Mouse (Mus musculus): Measurements from ENCODE around the gene Kcnab2.

Kcnab2 gene

DNA sequence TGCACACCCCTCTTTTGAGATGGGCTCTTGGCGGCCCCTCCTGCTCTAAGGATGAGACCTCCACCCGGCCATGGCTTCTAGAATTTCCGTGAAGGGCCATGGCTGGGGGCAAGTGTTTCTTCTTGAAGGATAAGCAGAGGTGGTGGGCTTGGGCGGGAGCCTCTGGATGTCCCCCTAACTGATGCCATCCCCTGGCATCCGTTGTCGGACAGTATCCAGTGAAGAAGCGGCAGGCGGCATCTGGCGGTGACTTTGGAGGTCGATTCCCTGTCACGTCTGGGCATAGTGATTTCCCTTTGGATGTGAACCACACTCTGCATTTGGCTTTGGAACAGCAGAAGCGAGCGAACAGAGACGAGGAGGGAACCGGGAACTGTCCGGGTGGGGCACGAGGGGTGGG, 85.0 kb downstream of the Kcnab2 start:
- in situ Hi-C loops (cut with MboI, MseI), result no loop called here

DNA sequence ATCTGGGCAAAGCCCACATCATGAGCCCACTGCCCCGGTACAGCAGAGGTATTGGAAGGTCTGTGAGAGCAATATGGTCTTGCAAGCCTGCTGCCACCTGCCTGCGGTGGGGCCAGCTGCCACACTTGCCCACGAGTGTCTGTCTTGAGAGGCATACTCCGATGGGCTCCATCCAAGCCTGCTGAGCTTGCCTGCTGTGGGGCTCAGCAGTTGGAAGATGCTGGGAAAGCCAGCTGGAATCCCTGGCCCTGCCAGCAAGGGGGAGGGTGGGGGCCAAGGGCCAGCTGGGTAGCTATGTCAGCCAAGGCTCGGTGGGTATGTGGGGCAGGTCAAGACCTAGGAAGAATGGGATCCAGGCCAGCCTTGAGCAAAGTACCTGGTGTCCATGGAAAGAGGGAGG, 85.5 kb downstream of the Kcnab2 start:
- in situ Hi-C loops (cut with MboI, MseI), result no loop called here

DNA sequence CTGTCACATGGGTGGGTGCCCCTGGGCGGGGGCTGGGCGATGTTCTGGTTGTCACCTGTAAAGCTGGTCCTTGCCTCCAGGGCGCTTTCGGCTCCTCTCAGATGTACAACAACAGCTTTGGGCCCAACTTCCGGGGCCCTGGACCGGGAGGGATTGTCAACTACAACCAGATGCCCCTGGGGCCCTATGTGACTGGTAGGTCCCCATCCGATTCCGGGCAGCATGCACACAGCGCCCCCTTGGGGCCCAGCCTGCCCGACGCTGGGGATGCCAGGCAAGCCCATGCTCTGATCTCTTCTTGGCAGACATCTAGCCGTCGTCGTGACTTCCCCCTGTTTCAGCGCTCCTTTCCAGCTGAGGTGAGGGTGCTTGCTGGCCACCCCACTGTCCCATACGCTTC, 92.0 kb downstream of the Kcnab2 start:
- in situ Hi-C loops (cut with MboI, MseI), result no loop called here

DNA sequence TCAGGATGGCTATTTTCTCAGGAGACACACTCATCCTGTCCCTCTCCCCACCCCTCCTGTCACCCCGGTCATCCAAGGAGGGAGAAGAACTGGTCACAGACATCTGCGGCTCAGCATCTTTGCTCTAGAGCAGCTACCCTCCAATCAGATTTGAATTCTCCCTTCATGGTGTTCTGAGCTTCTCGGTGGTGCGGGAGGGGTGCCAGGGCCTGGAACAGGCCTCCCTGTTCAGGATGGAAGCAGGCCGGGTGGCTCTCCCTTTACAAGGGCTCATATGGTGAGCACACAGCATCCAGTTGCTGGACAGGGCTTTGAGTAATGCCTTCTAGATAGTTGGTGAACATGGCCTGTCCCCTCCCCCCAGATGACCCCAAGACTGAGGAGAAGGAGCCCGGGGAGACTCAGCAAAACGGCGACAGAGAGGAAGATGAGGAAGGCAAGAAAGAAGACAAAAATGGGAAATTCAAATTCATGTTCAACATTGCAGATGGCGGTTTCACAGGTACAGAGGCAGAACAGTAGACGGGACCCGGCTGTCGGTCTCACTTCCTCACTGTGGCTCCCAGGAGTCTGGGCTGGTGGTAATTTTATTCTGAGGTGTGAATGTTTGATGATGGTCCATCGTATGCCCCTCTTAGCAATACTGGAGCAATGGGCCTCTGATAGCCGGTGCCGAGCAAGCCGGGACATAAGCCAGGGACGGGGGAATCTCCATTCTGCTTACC, 95.0 kb downstream of the Kcnab2 start:
- in situ Hi-C loops (cut with MboI, MseI), result no loop called here

DNA sequence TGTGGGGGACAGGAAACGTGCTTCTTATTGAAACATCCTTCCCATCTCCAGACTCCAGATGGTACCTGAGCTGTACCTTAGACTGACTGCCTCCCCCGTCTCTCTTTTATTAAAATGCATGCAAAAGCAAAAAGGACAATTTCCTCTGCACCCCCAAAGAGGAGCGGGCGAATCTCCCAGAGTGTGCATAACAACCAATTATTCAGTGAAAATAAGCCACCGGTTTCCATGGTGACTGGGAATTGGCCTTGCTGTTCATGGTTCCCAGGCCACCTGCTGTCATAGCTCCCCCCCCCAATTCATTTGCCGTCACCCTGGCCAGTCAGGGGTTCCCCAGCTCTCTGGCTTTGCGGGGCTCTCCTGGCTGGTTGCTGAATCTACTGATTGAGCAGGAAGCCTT, 112.4 kb downstream of the Kcnab2 start:
- in situ Hi-C loops (cut with MboI, MseI), result no loop called here

DNA sequence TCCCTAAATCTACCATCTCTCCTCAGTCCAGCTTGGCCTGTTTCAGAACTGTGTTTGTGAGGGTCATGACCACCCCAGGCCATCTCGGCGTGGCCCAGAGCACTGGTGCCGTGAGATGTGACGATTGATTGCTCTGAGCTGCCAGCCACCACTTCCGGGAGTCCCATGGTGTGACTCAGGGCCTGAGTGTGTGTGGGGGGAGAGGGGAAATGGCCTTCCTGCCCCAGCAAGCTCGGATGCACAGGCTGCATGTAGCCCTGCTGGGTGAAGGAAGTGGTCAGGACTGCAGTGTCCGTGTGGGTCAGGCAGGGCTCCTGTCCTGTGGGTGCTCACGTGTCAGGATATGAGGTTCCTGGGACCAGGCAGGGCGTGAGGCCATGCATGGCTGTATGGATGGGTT, 115.5 kb downstream of the Kcnab2 start:
- in situ Hi-C loops (cut with MboI, MseI), result no loop called here

DNA sequence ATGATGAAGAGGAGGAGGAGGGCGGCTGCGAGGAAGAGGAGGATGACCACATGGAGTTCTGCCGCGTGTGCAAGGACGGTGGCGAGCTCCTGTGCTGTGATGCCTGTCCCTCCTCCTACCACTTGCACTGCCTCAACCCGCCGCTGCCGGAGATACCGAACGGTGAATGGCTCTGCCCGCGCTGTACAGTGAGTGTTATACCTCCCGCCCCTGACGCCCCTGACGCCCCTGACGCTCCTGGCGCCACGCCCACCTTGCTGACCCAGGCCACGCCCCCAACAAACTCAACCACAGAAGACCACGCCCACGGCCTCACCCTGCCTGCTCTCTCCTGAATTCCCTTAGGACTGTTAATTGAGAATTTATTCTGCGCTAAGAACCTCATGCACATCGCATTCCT, 116.8 kb downstream of the Kcnab2 start:
- in situ Hi-C loops (cut with MboI, MseI), result no loop called here

DNA sequence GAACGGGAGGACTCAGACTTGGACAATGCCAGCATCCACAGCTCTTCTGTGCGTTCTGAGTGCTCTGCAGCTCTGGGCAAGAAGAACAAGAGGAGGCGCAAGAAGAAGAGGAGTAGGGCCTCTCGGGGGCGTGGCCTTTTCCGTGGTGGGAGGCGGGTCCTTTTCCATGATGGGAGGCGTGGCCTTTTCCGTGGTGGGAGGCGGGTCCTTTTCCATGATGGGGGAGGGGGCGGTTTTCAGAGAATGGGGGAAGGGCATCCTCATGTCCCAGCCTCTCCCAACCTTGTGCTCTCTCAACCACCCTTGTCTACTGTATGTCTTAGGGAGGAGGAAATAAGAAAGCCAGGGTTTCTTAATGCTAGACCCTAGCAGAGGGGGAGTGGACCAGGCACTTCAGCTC, 118.0 kb downstream of the Kcnab2 start:
- in situ Hi-C loops (cut with MboI, MseI), result no loop called here

DNA sequence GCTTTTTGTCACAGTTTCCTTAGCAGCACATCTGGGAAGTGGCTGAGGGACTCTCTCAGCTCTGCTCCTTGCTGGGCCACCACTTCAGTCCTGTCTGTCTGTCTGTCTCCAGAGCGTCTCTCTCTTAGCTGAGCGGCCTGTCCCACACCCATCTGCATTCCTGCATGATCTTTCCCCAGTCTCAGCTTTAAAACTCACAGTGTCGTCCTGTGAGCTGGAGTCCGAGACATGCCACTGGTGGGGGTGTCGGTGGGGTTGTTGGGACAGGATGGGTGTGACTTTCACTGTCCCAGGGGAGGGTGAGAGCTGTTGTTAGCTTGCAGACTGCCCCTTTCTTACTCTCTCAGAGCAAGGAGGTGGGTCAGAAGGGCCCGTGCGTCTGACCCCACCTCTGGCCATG, 122.0 kb downstream of the Kcnab2 start:
- in situ Hi-C loops (cut with MboI, MseI), result no loop called here

DNA sequence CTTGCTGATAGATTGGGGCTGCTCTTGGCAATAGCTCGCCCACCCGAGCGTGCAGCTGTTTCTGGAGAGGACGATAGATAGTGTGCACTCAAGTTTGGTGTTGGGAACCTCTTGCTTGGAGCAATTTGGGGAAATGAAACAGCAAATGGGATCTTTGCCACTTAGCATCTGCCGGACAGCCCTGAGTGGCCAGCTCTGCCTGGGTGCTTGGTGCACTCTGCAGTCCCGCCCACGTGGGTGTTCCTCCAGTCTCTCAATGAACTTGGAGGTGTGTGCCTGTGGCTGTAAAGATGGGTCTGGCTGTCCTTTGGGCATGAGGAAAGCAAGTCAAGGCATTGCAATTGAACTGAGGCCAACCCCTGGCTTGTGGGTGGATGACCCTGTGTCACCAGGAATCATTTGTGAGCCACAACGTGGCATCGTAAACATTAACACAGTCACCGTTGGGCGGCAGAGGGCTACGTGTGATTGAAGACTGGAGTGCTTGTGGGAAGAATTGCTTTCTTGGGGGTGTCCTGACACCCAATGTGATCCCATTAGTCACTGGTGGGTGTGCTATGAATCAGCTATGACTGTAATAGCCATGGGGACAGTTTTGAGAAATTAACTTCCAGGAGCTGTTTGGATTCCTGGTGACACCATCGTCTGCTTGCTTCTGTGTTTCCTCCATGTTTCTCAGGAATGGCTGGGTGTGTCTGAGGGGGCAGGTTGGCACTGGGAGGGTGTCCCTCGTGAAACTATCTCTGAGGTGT, 123.6 kb downstream of the Kcnab2 start:
- in situ Hi-C loops (cut with MboI, MseI), result no loop called here

DNA sequence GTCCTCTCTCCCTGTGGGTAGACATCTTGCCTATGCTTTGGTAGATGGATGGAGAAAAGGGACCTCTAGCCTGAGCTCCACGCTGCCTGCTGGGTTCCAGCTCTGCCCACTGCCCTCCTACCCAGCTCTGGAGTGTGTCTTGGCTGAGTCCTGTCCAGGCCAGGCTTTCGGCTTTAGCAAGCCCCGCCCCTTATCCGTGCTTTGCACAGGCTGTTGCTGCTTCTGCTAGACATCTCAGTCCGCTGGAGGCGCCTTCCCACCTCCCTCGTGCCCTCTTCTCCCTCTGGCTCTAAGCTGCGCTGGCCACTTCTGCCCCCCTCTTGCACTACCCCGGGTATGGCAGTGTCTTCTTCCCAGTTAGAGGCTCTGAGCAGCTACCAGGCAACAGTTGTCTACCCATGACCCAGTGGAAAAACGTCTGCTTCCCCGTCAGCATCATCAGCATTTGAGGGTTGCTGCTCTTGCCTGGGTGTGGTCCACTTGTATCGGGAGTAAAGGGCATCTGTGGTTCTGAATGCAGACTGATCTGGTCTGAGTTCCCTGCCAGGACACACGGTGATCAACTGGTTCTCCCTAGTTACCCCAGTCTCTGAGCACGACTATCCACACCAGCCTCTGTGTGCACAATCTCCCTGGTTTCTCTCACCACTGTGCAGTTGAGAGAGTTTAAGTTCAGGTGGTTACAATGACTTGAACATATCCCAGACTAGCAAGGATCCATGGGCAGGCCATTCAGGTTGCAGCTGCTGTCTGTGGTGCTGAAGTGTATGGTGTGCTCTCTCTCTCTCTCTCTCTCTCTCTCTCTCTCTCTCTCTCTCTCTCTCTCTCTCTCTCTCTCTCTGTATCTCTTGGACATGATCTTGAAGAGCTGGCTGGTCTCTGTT, 126.0 kb downstream of the Kcnab2 start:
- in situ Hi-C loops (cut with MboI, MseI), result no loop called here

DNA sequence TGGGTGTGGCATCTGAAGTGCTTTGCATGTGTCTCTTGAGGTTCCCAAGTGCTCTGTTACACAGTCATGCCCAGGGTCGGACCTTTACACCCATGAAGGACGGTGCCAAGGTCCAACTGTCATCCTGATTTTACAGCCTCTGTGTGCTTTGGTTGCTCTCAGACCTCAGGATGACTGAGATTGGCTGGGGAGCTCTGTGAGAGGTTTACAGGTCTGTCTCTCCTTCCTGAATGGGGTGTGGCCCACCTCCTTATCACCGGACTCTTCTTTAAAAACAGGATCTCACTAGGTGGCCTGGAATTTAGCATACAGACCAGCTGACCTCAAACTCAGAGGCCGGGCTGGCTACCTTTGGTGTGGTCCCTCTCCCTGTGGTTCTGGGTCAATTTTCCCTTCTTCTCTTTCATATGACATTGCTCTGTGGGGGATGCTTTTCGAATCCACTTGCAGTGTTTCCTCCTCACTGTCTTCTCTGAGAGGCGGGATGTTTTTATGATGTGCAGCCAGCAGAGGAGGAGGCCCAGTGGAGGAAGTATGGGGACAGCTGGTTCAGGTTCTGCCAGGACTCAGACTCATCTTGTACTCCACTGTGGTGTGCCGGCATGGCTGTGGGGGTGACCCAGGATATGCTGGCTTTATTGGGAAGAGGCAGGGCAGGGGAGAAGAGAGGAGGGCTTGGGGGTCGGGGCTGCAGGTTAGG, 126.8 kb downstream of the Kcnab2 start:
- in situ Hi-C loops (cut with MboI, MseI), result no loop called here

DNA sequence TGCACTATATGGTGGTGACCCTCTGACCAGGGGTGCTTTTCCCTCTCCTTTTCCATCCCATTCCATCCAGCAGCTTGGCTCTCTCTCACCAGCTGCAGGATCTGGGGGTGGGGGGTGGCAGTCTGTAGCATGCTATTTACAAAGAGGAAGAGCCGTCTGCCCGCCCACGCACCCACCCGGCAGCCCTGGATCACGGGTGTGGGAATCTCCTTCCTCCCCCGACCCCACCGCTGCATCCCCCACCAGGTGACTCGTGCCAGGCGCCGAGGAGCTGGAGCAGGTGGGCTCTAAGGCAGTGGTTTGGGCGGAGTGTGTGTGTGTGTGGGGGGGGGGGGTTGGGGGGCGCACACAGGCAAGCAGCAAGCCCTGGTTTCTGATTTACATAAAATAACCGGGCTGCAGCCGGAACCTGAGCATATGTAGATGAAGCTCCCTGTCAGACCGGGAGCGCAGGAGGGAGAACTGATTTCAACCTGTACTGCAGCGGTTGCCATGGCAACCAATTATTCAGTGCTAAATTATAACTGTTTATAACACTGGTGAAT, 127.8 kb downstream of the Kcnab2 start:
- in situ Hi-C loops (cut with MboI, MseI), result no loop called here

DNA sequence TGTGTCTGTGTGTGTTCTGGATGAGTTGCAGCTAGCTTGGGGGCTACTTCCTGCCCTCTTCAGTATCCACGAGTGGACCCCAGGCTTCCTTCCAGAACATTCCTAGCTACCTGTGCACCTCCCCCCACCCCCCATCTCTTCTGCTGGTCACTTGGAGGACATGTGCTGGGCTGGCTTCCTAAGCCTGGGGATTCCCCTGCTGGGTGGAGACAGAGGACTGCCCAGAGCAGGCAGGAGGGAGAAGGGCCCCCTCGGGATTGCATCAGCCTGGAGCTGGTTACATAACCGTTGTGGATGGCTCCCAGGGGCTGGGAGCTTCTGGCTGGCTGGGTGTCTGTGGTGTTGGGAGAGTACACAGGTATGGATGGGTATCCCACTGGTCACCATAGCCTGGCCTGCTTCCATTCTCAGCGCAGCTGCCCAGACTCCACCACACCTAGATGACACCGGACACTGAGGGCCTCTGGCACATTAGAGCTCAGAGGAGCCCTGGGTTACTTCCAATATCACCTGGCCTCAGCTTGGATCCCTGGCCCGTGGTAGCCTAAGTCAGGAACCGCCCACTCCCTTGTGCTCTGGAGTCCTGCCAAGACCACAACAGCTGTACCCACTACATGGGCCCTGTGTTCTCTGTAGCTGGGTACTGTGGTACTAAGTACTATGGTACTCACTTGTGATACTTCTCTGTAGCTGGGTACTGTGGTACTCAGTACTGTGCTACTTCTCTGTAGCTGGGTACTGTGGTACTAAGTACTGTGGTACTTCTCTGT, 132.4 kb downstream of the Kcnab2 start:
- in situ Hi-C loops (cut with MboI, MseI), result no loop called here

DNA sequence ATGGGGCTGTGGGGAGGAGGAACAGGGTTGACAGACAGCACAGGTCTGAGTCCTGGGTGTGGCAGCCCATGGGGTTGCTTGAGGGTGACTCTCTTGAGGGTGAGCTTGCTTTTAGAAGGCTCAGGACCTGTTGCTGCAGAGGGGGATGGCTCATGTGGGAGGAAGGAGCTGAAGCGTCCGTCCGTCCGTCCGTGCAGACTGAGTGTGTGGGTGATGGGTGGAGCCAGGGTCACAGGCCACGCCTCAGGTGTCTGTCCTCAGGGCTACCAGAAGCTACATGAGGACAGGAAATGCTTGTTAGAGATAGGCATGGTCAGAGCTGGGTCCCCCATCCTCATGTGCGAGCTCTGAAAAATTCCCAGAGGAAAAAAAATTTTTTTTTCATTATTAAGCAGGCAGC, 133.0 kb downstream of the Kcnab2 start:
- in situ Hi-C loops (cut with MboI, MseI), result no loop called here

DNA sequence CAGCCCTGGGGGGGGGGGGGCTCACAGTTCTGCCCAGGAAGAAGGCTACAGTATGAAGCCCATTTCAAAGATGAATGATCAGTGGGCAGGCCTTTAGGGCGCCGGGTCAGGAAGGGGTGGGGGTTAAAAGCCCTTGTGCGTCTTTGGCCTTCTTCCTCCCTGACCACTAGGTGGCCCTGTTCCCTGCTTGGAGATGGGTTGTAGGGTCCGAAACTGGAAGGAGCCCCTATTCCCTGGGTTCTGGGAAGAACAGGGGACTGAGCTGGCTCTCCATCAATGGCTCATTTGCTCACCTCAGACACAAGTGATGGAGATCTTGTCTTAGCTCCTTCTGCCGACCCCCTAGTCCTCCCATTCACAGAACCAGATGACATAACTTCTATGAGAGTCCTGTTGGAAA, 134.4 kb downstream of the Kcnab2 start:
- in situ Hi-C loops (cut with MboI, MseI), result no loop called here

All from T-helper 2 cell (primary cell).